Mouse (Mus musculus): ENCODE data around the gene Sdhaf1.

The Sdhaf1 gene

GRCm38 (mm10) chr7:30323795-30324194 is at the start of gene Sdhaf1:
TSS of gene Sdhaf1 (minus strand) at chr7:30323895.
- in situ Hi-C loops (cut with MboI; ENCODE audit: low pct_unique_long_range_greater_than_20kb in 1 of 2, low sequenced_read_pairs in 2 of 2, unreplicated experiment in 1 of 2): no loop called here

- in situ Hi-C loops (cut with MboI; ENCODE audit: low pct_unique_long_range_greater_than_20kb in 1 of 2, low sequenced_read_pairs in 2 of 2, unreplicated experiment in 1 of 2): no loop called here
Measured at GRCm38 (mm10) chr7:30367466-30367865, 43.8 kb upstream of the Sdhaf1 start.

GRCm38 (mm10) chr7:30363344-30363738 is 39.6 kb upstream of the Sdhaf1 start:
- in situ Hi-C loops (cut with MboI; ENCODE audit: low pct_unique_long_range_greater_than_20kb in 1 of 2, low sequenced_read_pairs in 2 of 2, unreplicated experiment in 1 of 2): no loop called here

DNA sequence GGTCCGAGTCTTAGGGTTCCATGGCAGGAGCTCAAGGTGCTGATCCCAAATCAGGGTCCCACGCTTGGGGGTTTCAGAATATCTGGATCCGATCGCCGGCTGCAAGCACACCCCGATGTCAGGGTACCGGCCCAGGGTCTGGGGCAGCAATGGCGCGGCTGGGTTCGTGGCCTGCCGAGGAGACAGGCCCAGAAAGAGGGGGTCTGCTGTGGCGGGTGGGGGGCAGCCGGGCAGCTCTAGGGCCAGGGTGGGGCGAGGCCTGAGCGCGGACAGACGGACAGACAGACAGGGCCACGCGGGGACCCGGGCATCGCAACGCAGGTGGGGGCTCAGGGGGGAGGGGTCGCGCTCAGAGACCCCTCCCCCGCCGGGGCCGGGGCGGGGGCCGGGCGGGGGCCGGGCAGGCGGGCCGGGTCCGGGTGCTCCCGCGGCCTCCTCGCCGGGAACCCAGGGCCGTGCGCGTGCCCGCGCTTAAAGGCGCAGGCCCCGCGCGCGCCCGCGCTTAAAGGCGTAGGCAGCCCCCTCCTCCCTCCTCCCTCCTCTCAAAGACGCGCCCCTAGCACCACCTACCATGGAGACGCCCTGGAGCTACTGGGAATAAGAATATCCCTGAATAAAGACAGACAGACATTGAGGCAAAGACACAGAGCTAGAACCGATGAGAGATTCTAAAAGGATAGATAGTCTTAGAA is 39.1 kb upstream of the Sdhaf1 start, which contains the start of gene Lrfn3:
Lrfn3 (minus strand) TSS at position 121 of the 692 bp plus-strand sequence.
- in situ Hi-C loops (cut with MboI; ENCODE audit: low pct_unique_long_range_greater_than_20kb in 1 of 2, low sequenced_read_pairs in 2 of 2, unreplicated experiment in 1 of 2): no loop called here

- in situ Hi-C loops (cut with MboI; ENCODE audit: low pct_unique_long_range_greater_than_20kb in 1 of 2, low sequenced_read_pairs in 2 of 2, unreplicated experiment in 1 of 2): no loop called here
Measured at GRCm38 (mm10) chr7:30360028-30360427, 36.3 kb upstream of the Sdhaf1 start.

DNA sequence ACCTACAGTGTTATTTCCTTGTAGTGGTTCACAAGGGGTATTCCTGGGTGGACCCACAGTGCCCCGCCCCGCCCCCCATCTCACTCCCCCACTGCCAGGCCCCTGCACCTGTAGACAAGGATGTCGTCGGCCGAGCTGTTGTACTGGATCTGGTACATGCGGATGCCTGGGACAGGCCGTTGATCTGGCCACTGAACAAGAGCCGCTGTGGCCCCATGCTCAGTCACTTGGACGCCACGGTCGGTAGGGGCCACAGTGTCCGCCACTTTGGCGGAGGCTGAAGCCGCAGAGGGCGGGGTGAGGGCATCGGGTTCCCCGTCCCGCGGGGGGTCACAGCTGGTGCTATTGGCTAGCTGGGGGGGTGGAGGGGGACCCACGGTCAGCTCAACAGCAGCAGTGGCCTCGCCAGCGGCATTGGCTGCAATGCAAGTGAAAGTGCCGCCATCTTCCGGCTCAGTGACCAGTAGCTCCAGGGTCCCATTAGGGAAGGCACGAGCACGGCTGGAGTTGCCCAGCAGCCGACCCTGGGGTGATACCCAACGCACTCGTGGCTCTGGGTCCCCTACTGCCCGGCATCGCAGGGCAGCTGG is 35.7 kb upstream of the Sdhaf1 start:
- in situ Hi-C loops (cut with MboI; ENCODE audit: low pct_unique_long_range_greater_than_20kb in 1 of 2, low sequenced_read_pairs in 2 of 2, unreplicated experiment in 1 of 2): no loop called here

DNA sequence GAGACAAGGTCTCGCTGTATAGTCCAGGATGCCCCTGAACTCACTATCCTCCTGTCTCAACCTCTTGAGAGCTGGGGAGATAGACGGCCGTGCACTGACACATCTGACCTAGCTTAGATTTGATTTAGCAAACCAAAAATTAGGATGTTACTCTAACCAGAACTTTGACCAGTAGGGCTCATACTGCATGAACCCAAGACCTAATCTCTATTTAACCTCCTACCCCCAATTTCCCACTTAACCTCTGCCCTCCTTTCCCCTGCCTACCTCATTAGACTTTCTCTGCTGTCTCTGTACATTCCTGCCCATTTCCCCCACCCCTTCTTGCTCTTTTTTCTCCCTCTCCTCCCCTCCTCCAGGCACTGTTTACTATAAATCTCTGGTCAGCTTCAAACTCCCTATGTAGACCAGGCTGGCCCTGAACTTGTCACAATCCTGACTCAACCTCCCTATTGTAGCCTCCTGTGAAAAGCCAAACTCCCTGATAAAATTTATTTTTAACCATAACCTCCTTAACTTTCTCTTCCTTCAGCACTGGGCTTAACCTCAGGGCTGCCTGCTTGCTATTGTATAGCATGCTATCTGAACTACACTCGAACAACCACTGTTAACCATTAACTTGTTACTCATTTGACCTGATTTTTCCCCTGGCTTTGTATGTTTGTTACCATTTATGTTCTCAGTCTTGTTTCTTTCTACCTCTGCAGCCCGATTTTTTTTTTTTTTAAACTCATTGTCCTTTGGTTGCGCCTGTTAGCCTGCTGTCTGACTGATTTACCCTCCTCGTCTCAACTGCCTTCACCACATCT is 34.9 kb upstream of the Sdhaf1 start:
- in situ Hi-C loops (cut with MboI; ENCODE audit: low pct_unique_long_range_greater_than_20kb in 1 of 2, low sequenced_read_pairs in 2 of 2, unreplicated experiment in 1 of 2): no loop called here

DNA sequence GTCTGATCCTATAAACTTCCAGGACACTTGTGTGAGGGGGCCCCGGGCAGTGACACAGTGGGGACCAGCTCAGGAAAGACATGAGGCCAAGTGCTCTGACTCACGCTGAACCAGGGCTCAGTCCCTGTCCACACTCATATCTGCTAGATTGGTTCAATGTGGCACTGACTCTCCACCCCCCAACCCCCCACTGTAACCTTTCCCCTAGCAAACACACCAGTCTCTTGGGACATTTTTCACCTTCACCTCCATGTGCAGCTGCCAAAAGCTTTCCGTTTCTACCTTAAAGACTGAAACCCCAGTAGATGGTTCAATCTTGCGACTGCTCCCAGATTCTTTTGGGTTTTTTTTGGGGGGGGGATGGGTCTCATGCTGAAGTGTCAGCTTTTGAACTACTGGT is 30.4 kb upstream of the Sdhaf1 start:
- in situ Hi-C loops (cut with MboI; ENCODE audit: low pct_unique_long_range_greater_than_20kb in 1 of 2, low sequenced_read_pairs in 2 of 2, unreplicated experiment in 1 of 2): no loop called here

DNA sequence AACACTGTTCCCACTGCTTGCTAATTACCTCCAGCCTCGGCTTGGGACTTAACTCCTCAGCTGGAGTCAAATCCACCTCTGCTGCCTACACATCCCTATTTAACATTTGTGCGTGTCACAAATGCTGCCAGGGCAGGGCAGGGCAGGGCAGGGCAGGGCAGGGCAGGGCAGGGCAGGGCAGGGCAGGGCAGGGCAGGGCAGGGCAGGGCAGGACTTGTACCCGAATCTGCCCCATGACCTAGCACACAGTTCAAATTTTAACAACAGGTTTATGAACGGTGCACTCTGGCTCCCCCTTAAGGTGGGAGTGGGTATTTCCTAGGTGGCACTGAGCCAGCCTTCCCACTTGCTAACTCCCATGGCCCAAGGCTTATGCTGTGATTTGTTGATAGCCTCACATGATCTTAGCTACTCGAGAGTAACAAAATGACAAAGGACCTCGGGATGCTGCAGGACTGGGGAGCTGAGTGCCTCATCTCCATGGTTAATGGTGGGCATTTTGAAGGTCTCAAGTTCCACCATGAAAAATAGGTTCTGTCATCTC is 29.7 kb upstream of the Sdhaf1 start:
- in situ Hi-C loops (cut with MboI; ENCODE audit: low pct_unique_long_range_greater_than_20kb in 1 of 2, low sequenced_read_pairs in 2 of 2, unreplicated experiment in 1 of 2): no loop called here

- in situ Hi-C loops (cut with MboI; ENCODE audit: low pct_unique_long_range_greater_than_20kb in 1 of 2, low sequenced_read_pairs in 2 of 2, unreplicated experiment in 1 of 2): no loop called here
Measured at GRCm38 (mm10) chr7:30347828-30348227, 24.1 kb upstream of the Sdhaf1 start.

- in situ Hi-C loops (cut with MboI; ENCODE audit: low pct_unique_long_range_greater_than_20kb in 1 of 2, low sequenced_read_pairs in 2 of 2, unreplicated experiment in 1 of 2): no loop called here
Measured at GRCm38 (mm10) chr7:30346635-30347379, 23.1 kb upstream of the Sdhaf1 start.

GRCm38 (mm10) chr7:30339432-30340109 is 15.9 kb upstream of the Sdhaf1 start:
- in situ Hi-C loops (cut with MboI; ENCODE audit: low pct_unique_long_range_greater_than_20kb in 1 of 2, low sequenced_read_pairs in 2 of 2, unreplicated experiment in 1 of 2): loop anchor here in 1 of 2 experiments (5.0 kb wide), 2 partner anchors 88 to 133 kb away; no protein-coding TSS in a partner anchor

GRCm38 (mm10) chr7:30336384-30336783 is 12.7 kb upstream of the Sdhaf1 start:
- in situ Hi-C loops (cut with MboI; ENCODE audit: low pct_unique_long_range_greater_than_20kb in 1 of 2, low sequenced_read_pairs in 2 of 2, unreplicated experiment in 1 of 2): loop anchor here in 1 of 2 experiments (5.0 kb wide), 2 partner anchors 91 to 136 kb away; no protein-coding TSS in a partner anchor

DNA sequence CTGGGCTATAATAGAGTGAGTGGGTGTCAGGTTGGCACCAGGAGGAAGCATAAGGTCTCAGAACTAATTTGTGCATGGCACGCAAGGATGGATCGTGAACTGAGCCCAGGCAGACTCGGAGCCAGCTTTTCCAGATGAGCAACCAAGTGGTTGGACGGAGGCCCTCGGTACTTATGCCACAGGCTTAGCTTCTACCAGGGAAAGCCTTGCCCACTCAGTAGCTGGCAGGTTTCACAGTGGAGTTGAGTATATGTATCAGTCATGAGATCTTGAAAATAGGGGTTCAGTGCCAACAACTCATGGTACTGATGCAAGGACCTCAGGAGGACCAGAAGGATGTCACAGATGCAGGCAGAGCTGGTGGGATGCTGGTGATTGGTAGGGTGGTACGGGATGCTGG is 12.0 kb upstream of the Sdhaf1 start:
- in situ Hi-C loops (cut with MboI; ENCODE audit: low pct_unique_long_range_greater_than_20kb in 1 of 2, low sequenced_read_pairs in 2 of 2, unreplicated experiment in 1 of 2): loop anchor here in 1 of 2 experiments (5.0 kb wide), 2 partner anchors 92 to 137 kb away; no protein-coding TSS in a partner anchor

- in situ Hi-C loops (cut with MboI; ENCODE audit: low pct_unique_long_range_greater_than_20kb in 1 of 2, low sequenced_read_pairs in 2 of 2, unreplicated experiment in 1 of 2): no loop called here
Measured at GRCm38 (mm10) chr7:30334563-30334962, 10.9 kb upstream of the Sdhaf1 start.

GRCm38 (mm10) chr7:30333436-30333835 is 9.7 kb upstream of the Sdhaf1 start:
- in situ Hi-C loops (cut with MboI; ENCODE audit: low pct_unique_long_range_greater_than_20kb in 1 of 2, low sequenced_read_pairs in 2 of 2, unreplicated experiment in 1 of 2): no loop called here

DNA sequence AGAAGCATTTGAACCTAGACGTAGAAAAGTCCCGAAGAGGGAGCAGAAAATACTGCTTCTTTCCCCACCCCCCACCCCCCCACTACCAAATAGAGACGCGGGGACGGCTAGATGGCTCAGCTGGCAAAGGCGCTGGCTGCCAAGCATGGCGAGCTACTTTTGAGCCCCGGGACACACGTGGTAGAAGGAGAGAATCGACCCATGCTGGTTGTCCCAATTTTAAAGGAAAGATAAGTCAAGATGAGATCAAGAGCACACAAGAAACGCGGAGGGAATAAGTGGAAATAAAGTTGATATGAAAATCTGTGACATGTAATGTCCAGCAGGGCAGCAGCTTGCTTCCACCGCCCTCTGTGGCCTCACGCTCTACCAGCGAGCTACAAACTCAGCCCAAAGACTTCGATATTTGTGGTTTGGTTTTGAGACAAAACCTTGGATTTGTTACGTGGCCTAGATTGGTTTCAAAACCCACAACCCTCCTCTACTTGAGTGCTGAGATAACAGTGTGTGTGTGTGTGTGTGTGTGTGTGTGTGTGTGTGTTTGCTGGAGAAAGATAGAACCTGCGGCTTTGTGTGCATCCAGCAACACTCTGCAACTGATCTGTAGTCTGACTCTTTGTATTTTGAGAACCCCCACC is 9.0 kb upstream of the Sdhaf1 start:
- in situ Hi-C loops (cut with MboI; ENCODE audit: low pct_unique_long_range_greater_than_20kb in 1 of 2, low sequenced_read_pairs in 2 of 2, unreplicated experiment in 1 of 2): no loop called here

Measured in mouse embryonic stem cell (cell line).